Mouse (Mus musculus) stomach, embryonic 14.5 days (tissue): ENCODE measurements around the gene Ap1m2. TPM values are rescaled to one million over a fixed set of nuclear protein-coding genes. Genes with fewer than 3 reads are reported as not detected.

Experiments used
- polyA plus RNA-seq: library from polyadenylated mRNA; unstranded; fragments of >200 nt; fragmentation: Nextera tagmentation; extraction: Ambion mirVana; gene quantifications from 2 replicates; pipeline ENCODE4 v1.2.1, GENCODE M21; 2014

Ap1m2 gene
- polyA plus RNA-seq, 1 experiment from 2014 or later: 54.4 TPM

Other genes starting within 250 kb of the Ap1m2 start
- 1.8 TPM in 1 of 2 replicates, not detected in the other for gene Zglp1, start 245.2 kb downstream of the Ap1m2 start, polyA plus RNA-seq
- 0.30 and 0.43 TPM in 2 replicates for gene Gm49373, start 239.2 kb downstream of the Ap1m2 start, polyA plus RNA-seq
- 56.0 and 56.4 TPM in 2 replicates for gene Fdx1l, start 238.7 kb downstream of the Ap1m2 start, polyA plus RNA-seq
- gene Gm38431, start 220.3 kb downstream of the Ap1m2 start, polyA plus RNA-seq: 2.0 and 2.3 TPM in 2 replicates
- 68.7 and 74.2 TPM in 2 replicates for gene Raver1, start 220.3 kb downstream of the Ap1m2 start, polyA plus RNA-seq
- 10.2 and 10.9 TPM in 2 replicates for gene Tyk2, start 181.1 kb downstream of the Ap1m2 start, polyA plus RNA-seq
- gene Cdc37, start 162.4 kb downstream of the Ap1m2 start, polyA plus RNA-seq: 283 and 302 TPM in 2 replicates
- 5.4 TPM in 2 replicates for gene Pde4a, start 146.6 kb downstream of the Ap1m2 start, polyA plus RNA-seq
- gene Keap1, start 73.0 kb downstream of the Ap1m2 start, polyA plus RNA-seq: 34.5 and 40.3 TPM in 2 replicates
- 0.27 and 0.48 TPM in 2 replicates for gene S1pr5, start 63.9 kb downstream of the Ap1m2 start, polyA plus RNA-seq
- 38.8 and 43.5 TPM in 2 replicates for gene Atg4d, start 47.0 kb downstream of the Ap1m2 start, polyA plus RNA-seq
- 14.1 and 14.7 TPM in 2 replicates for gene Kri1, start 24.4 kb downstream of the Ap1m2 start, polyA plus RNA-seq
- gene Cdkn2d, start 20.9 kb downstream of the Ap1m2 start, polyA plus RNA-seq: 47.4 and 48.5 TPM in 2 replicates
- gene Slc44a2, start 8.4 kb upstream of the Ap1m2 start, polyA plus RNA-seq: 122 and 125 TPM in 2 replicates
- 184 and 193 TPM in 2 replicates for gene Ilf3, start 55.5 kb upstream of the Ap1m2 start, polyA plus RNA-seq
- 54.2 and 65.4 TPM in 2 replicates for gene Qtrt1, start 99.5 kb upstream of the Ap1m2 start, polyA plus RNA-seq
- 61.6 and 62.4 TPM in 2 replicates for gene Dnm2, start 112.6 kb upstream of the Ap1m2 start, polyA plus RNA-seq
- 92.8 and 94.5 TPM in 2 replicates for gene Tmed1, start 197.9 kb upstream of the Ap1m2 start, polyA plus RNA-seq
- gene AB124611, start 213.8 kb upstream of the Ap1m2 start, polyA plus RNA-seq: 5.9 and 6.0 TPM in 2 replicates
- gene Carm1, start 234.6 kb upstream of the Ap1m2 start, polyA plus RNA-seq: 39.7 and 42.7 TPM in 2 replicates